Mouse (Mus musculus) cerebellum, adult 11 months (tissue): ENCODE data around the gene Akr1c18.

Experiments
- DNase-seq: peaks from one replicate; pipeline ENCODE4 v3.0.0; 2022

The Akr1c18 gene

DNA sequence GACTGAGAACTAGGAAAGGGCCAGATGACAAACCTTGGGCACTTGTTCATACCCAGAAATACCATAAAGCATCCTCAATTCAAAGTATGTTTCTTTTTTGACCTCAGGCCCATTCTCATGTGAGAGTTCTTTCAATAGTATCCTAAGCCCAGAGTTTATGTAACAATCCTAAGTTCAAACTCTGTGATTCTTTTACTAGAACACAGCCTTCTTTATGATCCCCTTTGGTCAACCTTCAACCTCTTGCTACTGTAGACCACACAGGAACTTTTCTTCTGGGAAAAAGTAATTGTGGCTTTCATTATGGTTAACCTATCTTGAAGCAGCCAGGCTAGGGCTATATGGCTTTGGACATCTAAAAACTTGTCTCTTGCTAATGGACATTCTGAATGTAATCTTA lies 48.8 kb downstream of the Akr1c18 start:
- DNase-seq, result no peak
